Mouse (Mus musculus) erythroid progenitor cell, adult 5-6 weeks (primary cell): ENCODE results near the gene Nhej1. TPM values are rescaled to one million over a fixed set of nuclear protein-coding genes. Genes with fewer than 3 reads are reported as not detected.
A peak's percentile ranks its signal among the peaks of the same experiment; 100 is the strongest.

Experiments used
- ATAC-seq: replicated peaks from 2 replicates; pipeline ENCODE4 v1.8.0; 2016; ENCODE audit warnings: moderate number of reproducible peaks, mild to moderate bottlenecking, moderate TSS enrichment, inconsistent platforms; ENCODE audit not compliant: poor library complexity, low FRiP score, severe bottlenecking
- total RNA-seq, 2 experiments: library from RNA; stranded (forward) in 1 of 2; stranded (reverse) in 1 of 2; fragments of 150-400 nt in 1 of 2; fragments of 186-747, 209-891 nt in 1 of 2; gene quantifications; 2 replicates each; pipeline versions ENCODE4 v1.2.3 to v1.2.4; 2015 to 2017; ENCODE audit warnings: low replicate concordance in 2 of 2

Gene Nhej1
- 5.8 and 12.2 TPM in 2 replicates for total RNA-seq (2015; ENCODE audit: low replicate concordance)
- 10.5 and 11.0 TPM in 2 replicates for total RNA-seq (2017; ENCODE audit: low replicate concordance)

DNA sequence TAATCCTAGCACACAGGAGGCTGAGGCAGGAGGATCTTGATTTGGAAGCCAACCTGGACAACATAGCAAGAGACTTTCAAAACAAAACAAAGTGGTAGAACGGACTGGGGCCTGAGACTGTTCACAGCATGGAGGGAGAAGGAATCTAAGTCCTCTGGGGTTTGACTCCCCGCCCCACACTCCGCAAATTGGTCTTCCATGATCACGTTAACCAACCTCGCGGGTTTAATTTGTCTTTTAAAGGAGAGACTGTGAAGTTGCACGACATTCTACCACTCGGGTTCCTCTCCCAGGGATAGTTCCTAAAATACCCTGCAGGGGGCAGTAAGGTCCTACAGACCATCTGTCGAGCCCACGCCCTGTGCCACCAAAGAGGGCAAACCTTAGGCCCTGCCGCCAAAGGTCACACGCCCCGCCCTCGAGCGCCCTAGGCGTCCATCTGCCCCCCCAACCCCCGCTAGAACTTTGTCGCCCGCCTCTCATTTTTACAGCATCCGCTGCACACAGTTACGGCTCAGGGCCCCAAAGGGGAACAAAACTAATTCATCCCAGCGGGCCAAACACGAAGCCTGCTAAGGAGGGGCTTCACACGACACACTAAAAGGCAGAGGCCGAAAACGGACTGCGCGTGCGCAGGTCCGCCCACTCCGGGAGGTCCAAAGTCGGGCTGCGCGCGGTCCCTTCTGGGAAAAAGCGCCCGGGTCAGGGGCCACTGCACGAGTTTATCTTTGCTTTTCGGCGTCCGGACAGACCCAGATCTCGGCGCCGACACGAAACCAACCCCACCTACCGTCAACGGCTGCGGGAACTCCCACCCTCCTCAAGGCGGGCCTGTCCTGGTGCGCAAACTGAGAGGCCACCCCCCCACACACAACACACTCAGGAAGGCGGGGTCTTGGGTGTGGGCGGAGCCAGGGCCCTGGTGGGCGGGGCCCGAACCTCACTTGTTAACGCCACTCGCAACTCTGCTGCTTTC lies at the start of gene Nhej1:
Nhej1 (minus strand) TSS at position 855 of the 976 bp plus-strand sequence.
- ATAC-seq = peak; percentile 89

DNA sequence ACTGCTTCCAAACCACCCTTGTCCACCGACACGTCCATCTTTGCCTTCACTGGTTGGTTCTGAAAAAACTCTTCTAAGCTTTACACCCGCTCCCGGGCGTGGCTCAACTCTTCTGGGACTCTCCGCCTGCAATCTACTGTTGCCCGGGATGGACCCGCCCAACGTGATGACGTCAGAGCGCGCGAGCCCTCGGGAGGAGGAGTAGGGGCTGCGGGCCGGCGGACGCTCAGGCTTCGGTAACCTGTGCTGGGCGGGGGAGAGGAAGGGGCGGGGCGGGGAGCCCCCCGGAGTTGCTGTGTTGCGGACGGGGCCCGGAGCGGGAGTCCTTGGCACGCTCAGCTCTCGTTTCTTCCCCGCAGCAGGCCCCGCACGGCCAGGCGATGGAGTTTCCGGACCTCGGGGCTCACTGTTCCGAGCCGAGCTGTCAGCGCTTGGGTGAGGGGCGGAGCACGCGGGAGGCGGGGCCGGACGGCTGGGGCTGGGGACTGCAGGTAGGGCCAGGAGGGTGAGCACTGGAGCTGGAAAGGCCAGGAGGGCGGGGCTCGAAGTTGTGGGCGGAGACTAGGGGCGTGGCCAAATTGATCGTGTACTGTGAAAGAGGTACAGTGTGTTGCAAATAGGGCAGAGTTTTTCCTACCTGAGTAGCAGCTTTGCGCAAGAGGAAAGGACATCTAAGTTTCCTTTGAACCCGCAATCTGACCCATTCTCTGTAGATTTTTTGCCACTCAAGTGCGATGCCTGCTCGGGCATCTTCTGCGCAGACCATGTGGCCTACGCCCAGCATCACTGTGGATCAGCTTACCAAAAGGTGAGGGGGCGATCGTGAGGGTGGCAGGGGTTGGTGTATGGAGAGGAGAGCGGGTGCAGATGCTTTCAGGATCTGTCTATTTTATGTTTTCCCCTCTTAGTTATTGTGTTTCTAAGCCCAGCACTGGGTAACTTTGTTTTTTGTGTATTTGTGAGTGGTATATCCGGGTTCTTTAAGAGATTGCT lies 43.8 kb upstream of the Nhej1 start, which contains the start of gene Zfand2b:
Zfand2b (plus strand) TSS at position 175 of the 993 bp plus-strand sequence.
- ATAC-seq = peak; percentile 91

DNA sequence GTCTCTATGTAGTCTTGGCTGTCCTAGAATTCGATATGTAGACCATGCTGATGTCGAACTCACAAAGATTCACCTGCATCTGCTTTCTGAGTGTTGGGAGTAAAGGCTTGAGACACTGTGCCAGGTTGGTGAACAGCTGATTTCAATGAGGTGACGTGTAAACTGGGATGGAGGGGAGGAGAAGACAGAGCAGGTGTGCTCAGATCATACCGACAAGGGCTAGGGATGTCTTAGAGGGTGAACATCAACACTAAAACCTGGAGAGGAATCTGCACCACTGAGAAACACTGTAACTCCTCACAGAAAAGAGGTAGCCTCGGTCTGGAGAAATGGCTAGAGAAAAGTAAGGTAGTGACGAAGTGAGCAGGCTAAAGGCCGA lies 43.1 kb upstream of the Nhej1 start:
- peak; percentile 53 for ATAC-seq

DNA sequence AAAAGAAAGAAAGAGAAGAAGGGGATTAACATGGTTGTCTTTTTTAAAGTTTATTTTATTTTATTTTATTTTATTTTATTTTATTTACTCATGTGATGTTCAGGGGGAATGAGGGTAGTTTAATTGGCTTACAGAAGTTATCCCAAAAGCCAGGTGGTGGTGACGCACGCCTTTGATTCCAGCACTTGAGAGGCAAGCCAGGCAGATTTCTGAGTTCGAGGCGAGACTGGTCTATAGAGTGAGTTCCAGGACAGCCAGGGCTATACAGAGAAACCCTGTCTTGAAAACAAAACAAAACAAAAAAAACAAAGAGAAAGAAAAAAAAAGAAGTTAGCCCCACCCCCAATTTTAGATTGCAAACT lies 35.2 kb upstream of the Nhej1 start:
- ATAC-seq = no peak

DNA sequence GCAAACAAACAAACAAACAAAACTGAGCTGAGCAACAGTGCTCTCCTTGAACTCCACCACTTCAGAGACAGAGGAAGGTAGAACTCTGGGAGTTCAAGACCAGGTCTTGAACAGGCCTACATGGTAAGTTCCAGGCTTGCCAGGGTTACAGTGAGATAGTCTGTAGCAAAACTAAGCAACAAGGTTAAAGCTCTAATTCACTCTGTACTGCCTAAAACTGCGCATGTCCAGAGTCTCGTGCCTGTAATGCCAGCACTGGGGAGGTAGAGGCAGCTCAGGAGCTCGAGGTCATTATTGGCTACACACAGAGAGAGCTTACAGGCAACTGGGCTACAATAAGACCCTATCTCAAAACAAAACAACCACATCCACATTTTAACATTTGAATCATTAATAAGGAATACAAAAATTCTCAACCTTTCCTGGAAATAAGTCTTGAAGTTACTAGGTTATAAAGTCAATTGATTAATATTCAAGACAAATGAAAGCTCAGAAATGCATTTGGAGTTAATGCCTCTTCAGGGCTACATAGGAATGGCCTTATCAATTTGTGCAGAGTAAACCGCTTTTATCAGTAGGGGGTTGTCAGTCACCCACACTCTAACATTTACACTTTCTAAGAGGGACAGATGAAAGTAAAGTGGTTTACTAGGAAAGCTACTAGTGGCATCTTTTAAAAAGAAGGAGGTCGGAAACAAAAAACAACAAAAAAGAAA lies 34.7 kb upstream of the Nhej1 start:
- ATAC-seq = peak; percentile 91

DNA sequence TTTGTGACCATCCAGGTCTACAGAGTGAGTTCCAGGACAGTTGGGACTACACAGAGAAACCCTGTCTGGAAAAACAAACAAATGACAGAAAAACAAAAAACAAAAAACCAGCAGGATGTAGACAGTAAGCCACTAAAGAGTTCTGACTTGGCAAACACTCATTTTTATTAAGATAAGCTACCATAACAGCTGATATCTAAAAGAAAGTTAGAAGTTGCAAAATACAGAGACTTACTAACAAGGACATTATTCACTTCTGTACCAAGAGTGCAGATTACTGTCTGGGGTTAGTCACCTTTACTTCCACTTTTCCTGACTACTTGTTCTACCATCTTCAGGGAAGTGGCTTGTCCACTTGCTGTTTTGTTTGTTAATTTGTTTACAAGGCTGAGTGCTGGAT lies 34.0 kb upstream of the Nhej1 start:
- ATAC-seq = peak; percentile 51; the same call in 1 of the 2 replicates

DNA sequence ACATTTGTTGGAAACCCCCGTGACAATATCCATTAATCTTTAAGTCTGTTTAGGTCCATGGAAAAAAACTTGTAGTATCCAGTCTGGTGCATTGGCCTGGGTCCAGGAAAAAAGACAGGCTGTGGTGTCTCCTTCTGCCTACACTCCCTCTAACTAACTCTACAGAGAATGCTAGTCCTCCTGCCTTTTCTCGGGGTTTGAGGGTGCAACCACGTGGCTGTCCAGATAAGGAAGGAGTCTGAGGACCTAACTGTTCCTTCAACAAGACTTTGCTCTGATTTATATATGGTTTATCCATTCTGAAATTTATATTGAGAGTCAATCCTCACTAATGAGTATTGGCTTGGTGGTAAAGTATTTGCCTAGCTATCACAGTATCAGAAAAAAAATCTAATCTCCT lies 30.8 kb upstream of the Nhej1 start:
- no peak for ATAC-seq

DNA sequence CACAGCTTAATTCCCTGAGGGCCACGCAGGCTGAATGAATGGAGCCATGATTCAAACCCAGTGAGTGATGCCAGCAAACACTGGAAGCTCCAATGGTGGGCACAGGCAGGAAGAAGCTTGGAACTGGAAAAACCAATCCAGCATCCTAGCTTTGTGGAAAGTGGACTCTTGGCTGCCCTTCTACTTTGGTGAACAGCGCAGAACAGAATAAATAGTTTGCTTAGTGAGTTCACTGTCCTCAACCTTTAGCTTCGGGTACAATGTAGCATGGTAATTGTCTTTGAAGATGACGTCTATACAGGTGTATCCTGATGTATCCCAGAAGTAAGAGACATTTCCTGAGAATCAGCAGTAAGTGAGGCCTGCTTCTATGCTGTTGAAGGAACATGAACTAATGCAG lies 23.7 kb upstream of the Nhej1 start:
- ATAC-seq = no peak

DNA sequence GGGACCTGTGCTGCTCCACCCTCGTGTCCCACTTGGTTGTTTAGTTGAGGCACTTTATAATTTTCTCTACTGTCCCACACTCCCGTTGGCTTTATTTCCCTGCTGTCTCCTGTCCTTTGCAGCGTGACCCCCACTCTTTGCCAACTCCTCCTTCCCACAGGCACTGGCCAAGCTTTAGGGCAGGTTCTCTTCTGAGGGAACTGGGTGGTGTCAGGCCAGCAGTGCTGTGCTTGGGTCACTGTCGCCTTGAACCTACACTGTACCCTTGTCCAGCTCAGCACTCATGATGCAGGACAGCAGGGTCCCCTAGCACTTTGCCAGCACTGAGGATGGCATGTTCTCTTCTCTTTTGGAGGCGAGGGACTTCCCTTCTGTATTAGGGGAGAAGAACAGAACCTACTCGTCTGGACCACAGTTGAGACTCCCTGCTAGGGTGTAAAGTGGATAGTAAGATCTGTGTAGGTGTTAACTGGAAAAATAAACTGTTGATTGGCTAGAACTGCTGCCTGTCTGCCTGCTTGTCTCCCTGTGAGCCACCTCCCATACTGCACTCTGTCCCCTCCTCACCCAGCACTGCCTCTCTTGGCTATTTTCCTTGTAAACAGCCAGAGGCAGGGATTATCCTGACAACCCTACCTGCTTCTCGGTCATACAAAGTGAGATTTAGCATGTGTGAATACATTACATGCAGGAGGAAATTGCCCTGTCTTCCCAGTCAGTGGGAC lies 22.6 kb upstream of the Nhej1 start:
- ATAC-seq = no peak

DNA sequence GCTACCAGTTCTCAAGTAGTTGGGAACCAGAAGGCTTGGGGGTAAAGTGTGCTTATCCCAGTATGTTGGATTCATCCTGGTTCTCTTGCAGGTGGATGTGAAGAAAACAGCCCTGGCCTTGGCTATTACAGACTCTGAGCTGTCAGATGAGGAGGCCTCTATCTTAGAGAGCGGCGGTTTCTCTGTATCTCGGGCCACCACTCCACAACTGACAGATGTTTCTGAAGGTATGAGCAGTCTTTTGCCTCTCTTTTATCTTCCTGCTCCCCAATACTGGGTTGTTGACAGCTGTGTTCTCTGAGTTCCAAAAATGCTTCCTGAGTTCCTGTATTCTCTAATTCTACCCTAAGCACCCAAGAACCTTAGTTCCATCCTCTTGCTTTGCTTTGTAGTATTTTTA lies 20.6 kb upstream of the Nhej1 start:
- no peak for ATAC-seq

DNA sequence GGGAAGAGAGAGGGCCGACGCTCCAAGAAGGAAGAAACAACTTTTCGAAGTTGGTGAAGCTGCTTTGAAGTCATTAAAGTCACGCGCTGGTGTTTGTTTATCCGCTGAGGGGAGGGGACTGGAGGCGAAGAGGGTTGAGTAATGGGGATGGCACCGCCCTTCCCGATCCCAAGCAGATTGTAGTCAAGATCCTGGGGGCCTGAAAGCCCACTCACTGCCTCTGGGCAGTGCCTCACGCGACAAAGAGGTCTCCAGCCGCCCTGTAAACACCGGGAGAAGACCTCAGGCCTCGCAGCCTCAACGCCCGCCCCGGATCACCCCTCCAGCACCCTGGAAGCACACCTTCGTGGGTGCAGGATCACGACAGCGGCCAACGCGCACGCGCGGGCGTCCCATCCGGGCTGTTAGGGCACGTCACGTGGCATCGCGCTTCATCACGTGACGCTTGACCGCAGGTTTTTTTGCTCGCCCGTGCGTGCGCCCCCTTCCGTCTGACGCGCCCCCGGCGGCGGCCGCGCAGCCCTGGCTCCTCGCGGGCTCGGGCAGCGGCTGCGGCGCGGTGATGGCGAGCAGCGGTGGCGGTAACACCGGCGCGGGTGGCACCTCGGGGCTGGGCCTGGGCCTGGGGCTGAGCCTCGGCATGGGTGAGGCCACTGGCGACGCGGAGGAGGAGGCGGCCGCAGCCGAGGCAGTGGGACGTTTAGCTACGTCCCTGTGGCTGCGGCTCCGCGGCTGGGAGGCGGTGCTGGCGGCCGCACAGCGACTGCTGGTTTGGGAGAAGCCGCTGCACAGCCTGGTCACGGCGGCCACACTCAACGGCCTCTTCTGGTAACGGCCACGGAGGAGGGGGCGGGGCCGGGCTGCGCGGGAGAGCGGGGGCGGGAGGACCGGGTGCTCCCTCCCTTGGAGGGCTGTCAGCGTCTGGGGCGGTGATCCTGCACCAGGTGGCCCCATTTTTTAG lies 17.6 kb upstream of the Nhej1 start, which contains the start of the genes Cnppd1 and Retreg2:
Cnppd1 (minus strand) TSS at position 411 of the 961 bp plus-strand sequence.
Retreg2 (plus strand) TSS at position 478 of the 961 bp plus-strand sequence.
- ATAC-seq = peak; percentile 69

DNA sequence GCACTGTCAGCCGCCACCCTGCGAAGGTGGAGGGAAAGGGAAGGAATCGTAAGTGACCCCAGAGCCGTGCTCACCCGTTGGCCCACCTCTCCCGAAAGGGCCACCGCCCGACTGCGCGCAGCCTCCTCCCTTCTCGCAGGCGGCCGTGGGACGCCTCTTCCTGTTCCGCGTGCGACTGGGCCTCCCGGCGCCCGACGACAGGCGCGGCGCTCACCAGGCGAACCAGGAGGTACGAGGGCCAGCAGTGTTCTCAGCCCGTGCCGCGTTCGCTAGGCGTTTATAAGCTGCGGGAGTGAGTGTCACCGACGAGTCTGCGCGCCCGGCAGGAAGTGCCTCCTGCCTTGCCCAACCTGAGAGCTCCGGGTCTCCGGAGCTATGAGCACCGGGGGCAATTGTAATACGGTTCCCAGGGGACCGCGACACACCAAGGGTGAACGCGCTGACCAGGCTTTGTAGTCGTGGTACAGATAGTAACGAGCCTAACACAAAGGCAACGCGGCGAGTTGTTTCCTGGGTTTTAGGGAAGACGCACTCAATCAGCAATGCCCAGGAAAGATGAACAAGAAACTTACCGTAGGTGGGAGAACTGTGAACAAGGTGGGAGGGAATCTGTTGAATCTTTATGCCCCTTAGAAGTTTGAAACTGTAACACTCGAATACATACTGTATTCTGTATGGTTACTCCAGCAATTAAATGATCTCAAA lies 16.6 kb upstream of the Nhej1 start:
- ATAC-seq = peak; percentile 54

DNA sequence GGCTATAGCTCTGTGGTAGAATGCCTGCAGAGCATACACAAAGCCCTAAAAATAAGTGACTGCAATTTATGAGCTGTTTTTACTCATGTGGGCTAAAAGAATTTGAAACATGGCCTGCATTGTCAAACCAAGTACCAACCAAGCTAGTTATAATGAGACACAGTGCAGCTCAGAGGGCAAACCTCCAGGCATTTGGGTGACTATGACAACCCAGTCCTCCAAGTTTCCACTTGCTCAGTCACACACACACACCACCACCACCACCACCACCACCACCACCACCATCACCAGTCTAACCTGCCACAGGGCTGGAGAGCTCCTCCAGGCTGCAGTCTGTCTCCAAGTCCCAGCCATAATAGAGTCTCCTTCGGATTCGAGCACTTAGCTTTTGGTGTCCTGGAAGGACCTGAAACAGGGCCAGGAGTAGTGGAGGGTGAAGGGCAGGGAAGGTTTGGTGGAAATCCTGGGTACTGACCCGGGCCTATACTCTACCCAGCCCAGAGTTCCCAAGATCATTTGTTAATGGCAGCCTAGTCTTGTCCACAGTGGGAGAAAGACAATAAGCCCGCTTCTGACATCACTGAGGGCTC lies 15.7 kb upstream of the Nhej1 start:
- no peak for ATAC-seq

DNA sequence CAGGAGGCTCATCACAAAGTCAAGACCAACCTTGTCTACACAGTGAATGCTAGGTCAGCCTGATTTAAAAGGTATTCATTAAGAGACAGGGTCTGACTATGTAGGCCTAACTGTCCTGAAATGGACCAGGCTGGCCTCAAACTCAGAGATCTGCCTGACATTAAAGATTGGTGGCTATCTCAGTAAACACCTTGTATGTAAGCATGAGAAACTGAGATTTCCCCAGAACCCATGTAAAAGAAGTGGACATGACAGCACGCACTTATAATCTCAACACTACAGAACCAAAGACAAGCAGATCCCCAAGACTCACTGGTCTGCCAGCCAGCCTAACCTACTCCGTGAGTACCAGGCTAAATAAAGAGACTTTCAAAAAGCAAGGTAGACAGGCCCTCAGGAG lies 13.4 kb upstream of the Nhej1 start:
- ATAC-seq = no peak

DNA sequence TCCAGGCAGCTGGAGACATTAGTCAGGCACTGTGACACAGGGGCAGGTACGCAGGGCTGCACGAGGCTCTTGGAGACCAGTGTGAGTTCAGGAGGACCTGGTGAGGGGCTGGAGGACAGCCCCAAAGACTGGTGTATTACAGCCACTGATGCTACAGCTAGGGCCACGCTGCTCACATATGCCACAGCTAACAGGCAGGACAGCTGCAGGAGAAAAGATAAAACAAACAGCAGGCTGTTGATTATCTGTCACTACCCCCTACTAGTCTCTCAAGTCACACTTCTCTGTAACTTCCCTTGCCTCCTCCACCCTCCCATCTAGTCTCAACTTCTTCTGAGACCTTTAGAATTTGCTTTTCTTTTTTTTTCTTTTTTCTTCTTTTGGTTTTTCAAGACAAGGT lies 11.7 kb upstream of the Nhej1 start:
- ATAC-seq = peak; percentile 83

DNA sequence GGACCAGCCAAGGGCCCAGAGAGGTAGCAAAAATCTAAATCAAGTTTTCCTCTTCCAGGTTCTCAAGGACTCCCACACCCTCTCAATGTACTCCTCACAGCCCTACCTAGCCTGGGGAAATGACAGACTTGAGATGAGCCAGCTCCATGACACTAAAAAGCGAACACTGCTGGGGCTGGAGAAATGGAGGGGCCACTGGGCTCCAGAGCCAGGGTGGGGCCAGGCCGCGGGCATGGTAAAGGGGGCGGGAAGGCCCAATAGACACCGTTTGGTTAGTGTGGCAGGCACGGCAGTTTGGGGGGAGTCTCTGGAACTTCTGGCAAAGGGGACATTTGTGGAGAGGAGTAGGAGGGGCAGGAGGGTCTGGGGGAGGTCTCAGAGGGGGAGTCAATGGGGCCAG lies 11.3 kb upstream of the Nhej1 start:
- peak; percentile 37; the same call in 1 of the 2 replicates for ATAC-seq
